Mouse (Mus musculus): ENCODE results near the gene Spata3.

GRCm38 (mm10) chr1:86062523-86062922 is 45.9 kb downstream of the Spata3 start:
- TF ChIP-seq CTCF (IDR thresholded peaks at IDR 0.05; ENCODE audit: low read depth, low read length) (no peak), POLR2AphosphoS5 (IDR thresholded peaks at IDR 0.05; ENCODE audit: insufficient replicate concordance, low read depth, low read length) (no peak)

Measured in G1E (cell line).